Mouse (Mus musculus) heart, postnatal 0 days (tissue): ENCODE measurements around the gene Camk2d.

ENCODE experiments used
- CTCF ChIP-seq: IDR thresholded peaks from 2 replicates; pipeline ENCODE4 v1.5.1; 2016; ENCODE audit warnings: antibody characterized with exemption, control low read depth, low read depth
- EP300 ChIP-seq: IDR thresholded peaks from 2 replicates; pipeline ENCODE4 v1.6.1; 2016; ENCODE audit warnings: antibody characterized with exemption, low read depth

- no peak for TF ChIP-seq CTCF
- no peak for TF ChIP-seq EP300
Measured at GRCm38 (mm10) chr3:126760608-126761007, 164.5 kb downstream of the Camk2d start.
